Mouse (Mus musculus): ENCODE results near the gene Bgn.
A peak's percentile ranks its signal among the peaks of the same experiment; 100 is the strongest.

The Bgn gene

DNA sequence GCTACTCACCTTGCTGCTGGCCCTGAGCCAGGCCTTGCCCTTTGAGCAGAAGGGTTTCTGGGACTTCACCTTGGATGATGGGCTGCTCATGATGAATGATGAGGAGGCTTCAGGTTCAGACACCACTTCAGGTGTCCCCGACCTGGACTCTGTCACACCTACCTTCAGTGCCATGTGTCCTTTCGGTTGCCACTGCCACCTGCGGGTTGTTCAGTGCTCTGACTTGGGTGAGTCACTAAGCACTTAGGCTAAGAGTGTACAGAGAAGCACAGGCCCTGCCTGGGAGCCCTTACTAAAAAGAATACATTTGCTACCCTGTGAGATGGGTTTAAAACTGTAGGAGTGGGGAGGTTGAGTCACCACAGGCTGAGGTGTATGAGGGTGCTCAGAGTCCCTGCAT is 7.4 kb downstream of the Bgn start:
- no peak for DNase-seq

DNA sequence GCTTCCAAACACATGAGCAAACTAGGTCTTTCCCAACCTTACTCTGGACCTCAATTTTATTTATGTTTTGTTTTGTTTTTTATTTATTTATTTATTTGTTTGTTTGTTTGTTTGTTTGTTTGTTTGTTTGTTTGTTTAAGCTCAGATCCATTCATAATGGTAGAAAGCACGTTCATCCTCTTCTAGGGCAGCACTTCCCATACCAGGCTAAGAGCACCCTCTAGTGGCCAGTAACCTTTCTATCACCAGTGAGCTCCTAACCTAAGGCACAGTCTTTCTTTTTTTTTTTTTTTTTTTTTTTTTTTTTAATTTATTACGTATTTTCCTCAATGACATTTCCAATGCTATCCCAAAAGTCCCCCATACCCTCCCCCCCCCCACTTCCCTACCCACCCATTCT is 10.2 kb downstream of the Bgn start:
- peak; percentile 77 to 84 for DNase-seq

DNA sequence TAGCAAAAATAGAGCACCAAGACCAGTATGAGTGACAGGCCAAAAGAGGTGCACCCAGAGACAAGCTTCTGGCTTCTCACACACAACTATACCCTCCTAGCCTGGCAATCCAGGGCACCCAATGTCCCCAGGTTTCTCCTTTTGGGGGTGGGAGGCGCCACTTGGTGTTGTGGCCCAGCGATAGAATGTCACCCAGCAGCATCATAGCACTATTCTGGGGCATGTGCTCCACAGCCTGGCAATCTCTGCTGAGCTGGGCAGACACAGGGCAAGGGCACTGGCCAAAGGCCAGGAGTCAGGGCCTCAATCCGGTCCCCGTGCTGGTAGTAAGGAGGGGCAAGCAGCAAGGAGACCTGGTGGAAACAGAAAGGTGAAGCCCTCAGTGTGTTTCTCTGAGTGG is 13.3 kb downstream of the Bgn start:
- DNase-seq, result no peak

DNA sequence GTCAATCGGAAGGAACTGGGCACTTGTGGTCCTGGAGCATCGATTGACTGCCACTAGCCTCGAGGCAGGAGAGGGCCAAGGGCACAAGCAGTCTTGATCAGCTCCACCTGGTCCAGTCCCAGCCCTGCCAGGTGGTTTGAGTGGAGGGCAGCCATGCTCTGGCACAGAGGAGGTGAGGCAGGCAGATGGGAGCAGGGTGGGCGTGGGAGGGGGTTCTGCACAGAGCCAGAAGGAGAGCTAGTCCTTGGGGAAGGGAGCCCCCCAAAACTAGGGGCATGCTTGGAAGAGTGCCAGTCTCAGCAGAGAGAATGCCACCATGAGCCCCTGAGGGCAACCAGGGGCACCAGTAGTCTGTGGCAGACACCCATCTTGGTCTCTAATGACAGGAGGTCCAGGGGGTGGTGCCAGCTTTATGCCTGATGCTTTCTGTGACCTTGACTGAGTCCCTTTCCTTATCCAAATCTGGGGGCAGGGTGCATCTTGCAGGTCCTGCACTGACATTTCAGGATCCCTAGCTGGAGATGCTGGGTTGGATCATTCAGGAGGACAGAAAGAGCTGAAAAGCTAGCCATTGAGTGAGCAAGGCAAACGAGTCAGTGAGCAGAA is 21.8 kb downstream of the Bgn start:
- DNase-seq, result peak; percentile 69 to 76

DNA sequence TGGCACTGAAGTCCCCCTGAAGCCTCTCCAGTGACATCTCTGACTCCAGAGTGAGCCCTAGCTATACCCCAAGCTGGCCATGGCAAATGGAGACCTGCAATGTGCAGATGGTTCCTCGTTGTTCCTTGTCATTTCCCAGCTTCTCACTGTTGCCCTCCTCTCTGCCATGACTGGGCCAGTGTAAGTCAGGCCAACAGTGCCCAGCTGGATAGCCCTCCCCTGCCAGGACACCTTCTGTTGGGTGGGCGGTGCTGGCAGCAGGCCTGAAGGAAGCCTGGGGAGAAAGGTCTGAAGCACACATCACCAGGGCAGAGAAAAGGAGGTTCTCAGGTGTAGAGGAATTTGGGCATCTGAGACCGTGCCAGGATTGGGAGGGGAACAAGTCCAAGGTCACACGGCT is 23.2 kb downstream of the Bgn start:
- DNase-seq, result peak; percentile 88 to 95

DNA sequence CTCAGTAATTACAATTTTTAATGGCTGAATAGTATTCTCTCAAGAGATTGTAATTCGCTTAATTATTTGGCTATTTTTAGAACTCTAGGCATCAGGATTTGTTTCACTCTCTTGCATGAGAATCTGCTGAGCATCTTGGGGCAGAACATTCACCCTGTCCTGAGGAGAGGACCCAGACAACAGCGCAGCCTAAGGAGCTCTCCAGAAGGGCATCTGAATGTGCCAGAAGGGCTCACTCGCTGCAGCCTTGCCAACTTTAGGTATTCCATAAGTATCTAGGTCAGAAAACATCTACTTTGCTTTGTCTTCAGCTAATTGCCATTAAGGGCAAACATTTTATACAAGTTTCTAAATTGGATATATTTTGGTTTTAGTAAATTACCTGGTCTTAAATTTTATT is 25.8 kb downstream of the Bgn start:
- peak in 1 of 2 experiments; percentile 37 for DNase-seq

DNA sequence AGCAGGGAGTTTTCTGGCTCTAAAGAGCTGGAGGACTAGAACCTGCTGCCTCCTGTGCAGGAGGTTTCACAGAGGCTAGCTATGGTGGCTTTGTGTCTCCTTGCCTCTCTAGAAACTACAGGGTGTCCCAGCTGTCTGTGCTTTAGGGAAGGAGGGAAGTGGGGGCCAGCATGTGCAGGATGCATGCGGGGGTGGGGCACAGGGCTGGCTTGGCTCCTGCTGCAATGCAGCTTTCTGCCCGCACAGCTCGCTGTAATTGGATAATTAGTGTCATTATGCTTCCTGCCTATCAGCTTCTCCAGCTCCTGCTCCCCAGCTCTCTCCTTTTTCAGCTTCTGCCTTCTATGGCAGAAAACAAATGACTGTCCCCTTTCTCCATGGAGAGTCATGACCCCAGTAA is 29.5 kb downstream of the Bgn start:
- DNase-seq, result peak in 1 of 2 experiments; percentile 31

DNA sequence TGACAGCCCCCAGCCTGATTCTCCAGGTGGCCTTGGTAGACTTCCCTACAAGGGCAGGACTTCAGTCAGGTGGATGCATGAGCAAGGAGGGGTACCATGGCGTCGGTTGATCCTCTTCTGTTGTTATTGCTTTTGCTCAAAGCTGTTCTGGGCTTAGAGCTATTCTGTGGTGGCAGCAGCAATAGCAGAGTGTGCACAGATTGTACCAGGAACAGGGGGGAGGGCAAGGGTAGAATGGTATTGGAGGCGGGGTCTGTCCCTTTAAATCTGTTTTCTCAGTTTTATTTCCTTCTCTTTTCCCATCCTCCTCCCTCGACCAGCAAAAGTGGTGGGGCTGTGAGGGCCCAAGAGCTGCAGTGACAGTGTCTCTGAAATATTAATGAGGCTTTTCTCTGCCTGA is 33.2 kb downstream of the Bgn start:
- no peak for DNase-seq

DNA sequence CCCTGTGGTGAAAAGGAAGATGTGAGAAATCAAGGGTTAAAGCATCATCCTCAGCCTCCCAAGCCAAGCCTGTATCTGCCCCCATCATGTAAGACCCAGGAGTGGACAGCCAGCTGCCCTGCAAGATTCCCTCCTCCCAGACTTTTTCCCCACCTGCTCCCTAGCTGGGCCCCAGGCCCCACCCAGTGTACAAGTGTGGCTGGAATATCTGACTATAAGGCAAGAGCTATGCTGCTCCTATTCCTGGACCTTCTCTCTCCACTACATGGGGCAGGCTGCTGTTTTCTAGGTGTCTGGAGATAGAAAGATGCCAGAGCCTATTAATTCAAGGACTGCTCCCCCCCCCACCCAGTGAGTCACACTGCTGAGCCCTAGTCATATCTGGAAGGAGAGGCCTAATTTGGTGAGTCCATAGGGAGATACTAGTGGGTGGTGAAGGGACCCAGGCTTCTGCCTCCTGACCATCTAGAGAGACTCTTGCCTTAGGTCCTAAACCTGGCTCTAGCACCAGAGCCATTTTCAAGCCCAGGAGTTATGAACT is 33.7 kb downstream of the Bgn start:
- DNase-seq, result no peak

DNA sequence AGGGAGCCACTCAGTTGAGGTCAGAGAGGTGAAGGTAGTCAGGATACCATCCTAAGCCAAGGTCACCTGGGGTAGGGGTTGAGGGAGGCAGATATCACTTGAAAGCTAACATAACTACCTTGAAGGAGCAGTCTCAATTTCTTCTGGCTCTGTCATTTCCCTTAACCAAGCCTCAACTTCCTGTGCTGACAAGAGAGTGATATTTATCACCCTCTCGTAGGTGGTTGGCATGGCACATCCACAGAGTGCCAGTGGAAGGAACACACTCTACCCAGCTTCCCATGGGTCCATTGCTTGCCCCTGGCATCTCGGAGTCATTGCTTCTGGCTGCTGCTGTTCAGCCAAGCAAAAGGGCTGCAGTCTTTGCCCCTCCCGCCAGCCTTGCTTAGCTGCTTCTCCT is 37.3 kb downstream of the Bgn start:
- no peak for DNase-seq

DNA sequence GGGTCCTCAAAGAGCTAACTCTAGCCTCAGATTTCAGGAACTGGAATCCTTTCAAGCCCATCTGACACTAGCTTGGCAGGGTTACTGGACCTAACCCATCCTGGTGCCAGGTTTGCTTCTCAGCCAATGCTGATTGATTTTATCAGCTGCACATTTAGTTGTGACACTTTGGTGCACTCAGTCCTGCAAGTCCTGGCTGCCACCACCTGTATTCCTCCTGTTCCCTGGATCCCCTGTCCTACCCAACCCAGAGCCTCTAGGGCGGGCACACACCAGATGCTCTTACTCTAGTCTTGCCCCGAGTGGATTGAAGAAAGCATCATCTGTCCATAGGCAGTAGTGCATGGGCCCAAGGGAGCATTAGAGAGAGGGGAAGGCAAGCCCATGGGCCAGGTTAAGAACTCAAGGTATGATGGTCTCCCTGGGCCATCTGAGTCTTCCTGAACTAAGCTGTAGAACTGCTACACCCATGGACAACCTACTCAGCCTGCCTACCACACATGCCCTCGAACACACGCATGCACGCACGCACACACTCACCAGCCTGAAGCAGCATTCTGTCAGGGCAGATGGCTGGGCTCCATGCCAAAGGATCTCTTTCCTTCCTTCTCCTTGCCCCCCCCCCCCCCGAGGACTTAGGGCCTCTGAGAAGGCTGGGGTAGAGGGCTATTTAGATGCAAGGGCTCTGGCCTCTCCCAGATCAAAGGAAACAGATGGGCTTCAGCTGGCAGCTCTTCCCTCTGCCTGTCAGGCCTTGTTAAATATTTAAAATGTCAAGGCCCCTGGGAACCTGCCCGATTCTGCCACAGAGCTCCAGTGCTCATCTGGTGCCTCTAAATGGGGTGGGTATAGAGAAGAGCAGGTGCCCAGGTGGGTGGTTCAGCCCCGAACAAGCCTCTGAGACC is 41.2 kb downstream of the Bgn start:
- peak; percentile 86 to 91 for DNase-seq

DNA sequence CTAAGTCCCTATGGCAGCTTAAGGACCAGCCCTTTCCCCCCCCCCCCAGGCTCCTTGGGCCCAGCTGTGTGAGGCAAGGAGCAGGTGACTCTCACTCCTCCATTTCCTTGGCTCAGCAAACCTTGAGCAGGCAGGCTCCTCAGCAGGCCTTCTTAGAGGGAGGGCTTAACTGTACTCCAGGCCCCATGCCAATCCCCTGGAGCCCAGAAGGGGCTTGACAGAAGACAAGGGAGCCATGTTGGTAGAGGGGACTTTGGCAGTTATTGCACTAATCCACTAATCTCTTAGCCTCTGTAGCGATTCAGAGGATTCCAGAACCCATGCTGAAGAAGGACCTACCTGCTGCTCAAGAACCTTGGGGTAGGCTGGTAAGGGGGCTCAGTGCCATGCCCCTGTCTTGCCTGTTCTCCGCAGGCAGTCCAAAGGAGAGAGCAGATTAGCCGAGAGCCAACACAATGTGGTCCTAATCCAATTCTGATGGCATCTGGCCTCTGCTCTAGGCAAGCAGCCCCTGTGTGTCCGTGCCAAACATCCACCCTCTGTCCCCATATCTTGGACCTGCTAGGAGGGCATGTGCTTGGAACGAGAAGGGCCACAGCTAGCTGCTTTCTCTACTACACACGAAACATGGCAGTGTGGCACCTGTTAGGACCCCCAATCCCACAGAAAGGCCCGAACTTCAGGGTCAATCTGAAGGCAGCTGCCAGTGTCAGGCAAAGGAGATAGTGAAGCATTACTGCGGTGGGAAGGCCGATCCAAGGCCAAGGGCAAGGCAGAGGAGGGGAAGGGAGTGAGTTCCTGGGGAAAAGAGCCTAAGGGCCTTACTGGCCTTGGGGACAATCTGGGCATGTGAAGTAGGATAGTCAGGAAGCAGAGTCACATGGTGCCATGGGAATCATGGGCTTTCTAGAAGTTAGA is 42.1 kb downstream of the Bgn start:
- peak; percentile 61 to 66 for DNase-seq

DNA sequence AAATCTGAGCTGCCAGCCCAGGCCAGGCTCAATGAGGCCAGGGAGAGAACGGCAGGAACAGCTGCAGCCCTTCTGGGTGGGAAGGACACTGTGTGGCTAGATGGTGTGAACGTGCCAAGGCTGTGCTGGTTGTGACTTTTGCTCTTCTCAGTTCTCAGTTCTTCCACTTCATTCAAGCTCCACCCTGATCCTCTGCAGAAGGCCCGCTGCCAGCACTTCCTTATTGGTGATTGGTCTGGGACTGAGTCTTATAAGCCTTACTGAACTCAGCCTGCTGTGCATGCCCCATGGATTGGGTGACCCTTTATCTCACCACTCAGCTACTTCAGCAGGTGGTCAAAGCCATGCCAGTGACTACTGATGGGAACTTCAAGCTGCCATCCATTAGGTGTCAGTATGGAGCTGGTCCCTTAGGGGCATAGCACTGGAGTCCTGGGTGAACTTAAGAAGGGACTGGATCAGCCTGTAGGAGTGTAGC is 43.0 kb downstream of the Bgn start:
- DNase-seq, result peak; percentile 37 to 44

DNA sequence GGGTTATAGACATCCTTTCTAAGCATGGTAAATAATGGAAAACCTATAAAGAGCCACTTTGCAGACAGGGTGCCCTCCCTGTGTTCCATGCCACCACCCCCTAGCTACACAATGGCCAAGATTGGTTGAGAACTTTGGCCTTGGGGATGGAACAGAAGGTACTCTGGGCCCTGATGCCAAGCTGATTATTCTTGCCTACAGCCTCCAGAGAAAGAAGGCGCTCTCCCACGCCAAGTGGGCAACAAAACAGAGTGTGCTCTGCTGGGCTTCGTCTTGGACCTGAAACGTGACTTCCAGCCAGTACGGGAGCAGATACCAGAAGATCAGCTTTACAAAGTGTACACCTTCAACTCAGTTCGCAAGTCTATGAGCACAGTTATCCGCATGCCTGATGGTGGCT is 54.5 kb downstream of the Bgn start:
- peak; percentile 61 to 70 for DNase-seq

DNA sequence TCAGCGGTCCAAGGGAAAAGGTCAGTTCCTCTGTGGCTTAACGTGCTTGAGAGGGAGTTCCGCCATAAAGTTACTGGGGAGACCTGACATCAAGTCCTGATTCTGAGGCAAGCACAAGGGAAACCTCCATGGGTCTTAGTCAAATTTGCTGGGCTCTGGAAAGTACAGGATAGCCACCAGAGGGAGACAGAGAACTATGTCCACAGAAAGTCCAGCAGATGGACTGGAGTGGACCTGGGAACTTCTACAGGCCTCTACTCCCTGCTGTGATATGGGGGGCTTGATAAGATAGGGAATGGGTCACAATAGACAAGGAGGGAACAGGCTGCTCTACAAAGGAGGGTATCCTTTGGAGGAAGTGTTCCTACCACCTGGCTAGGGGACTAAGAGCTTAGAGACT is 59.9 kb downstream of the Bgn start:
- peak; percentile 35 to 41 for DNase-seq
